Mouse (Mus musculus) liver, adult 2 months (tissue): ENCODE measurements around the gene Farsb. TPM values are rescaled to one million over a fixed set of nuclear protein-coding genes. Genes with fewer than 3 reads are reported as not detected.

Experiments used
- DNase-seq: peaks from one replicate; pipeline ENCODE4 v3.0.0-alpha.2; 2011; ENCODE audit warnings: low read depth, low spot score; ENCODE audit errors: extremely low read depth
- H3K27ac ChIP-seq: fragments of 200-500 bp; replicated peaks from 2 replicates; pipeline ENCODE4 v1.5.1; 2012; ENCODE audit warnings: low read depth, mild to moderate bottlenecking, control low read depth, inconsistent platforms, low read length; ENCODE audit not compliant: insufficient read depth
- H3K27me3 ChIP-seq: fragments of 200-500 bp; 2 replicates; pipeline ENCODE4 v1.6.1; 2012; ENCODE audit warnings: mild to moderate bottlenecking, moderate library complexity, low read length, inconsistent platforms; ENCODE audit not compliant: control insufficient read depth, insufficient read depth
- H3K36me3 ChIP-seq: fragments of 200-500 bp; 2 replicates; pipeline ENCODE4 v1.6.1; 2012; ENCODE audit warnings: low read length, inconsistent platforms; ENCODE audit not compliant: control insufficient read depth, insufficient read depth
- H3K4me1 ChIP-seq: fragments of 200-500 bp; 2 replicates; pipeline ENCODE4 v1.6.1; 2011; ENCODE audit warnings: low read length; ENCODE audit not compliant: control insufficient read depth, insufficient read depth
- H3K4me3 ChIP-seq: fragments of 200-500 bp; 2 replicates; pipeline ENCODE4 v1.5.1; 2011; ENCODE audit warnings: low read depth, mild to moderate bottlenecking, control low read depth, low read length, moderate library complexity; ENCODE audit not compliant: insufficient read depth
- H3K79me2 ChIP-seq: fragments of 200-500 bp; 2 replicates; pipeline ENCODE4 v1.6.1; 2012; ENCODE audit warnings: inconsistent platforms, mild to moderate bottlenecking, low read length, moderate library complexity; ENCODE audit not compliant: control insufficient read depth, insufficient read depth
- H3K9ac ChIP-seq: fragments of 200-500 bp; 2 replicates; pipeline ENCODE4 v1.6.1; 2012; ENCODE audit warnings: low read depth, mild to moderate bottlenecking, control low read depth, inconsistent platforms, low read length
- CTCF ChIP-seq: fragments of 200-500 bp; IDR thresholded peaks from 2 replicates; pipeline ENCODE4 v1.5.1; 2011; ENCODE audit warnings: low read depth, low read length, control low read depth
- POLR2A ChIP-seq: fragments of 200-500 bp; IDR thresholded peaks from 2 replicates; pipeline ENCODE4 v1.6.1; 2011; ENCODE audit warnings: low read length, control low read depth; ENCODE audit not compliant: insufficient read depth; ENCODE audit errors: extremely low read depth
- WGBS: fragments of 180-500 bp; shearing (Covaris S2); methylation state at CpG from one replicate; pipeline ENCODE4 v1.1.7; 2018; 5-methylcytosine and 5-hydroxymethylcytosine counted together
- polyA plus RNA-seq: library from polyadenylated mRNA; depleted of rRNA; stranded (reverse); fragments of >200 nt; gene quantifications from 2 replicates; pipeline ENCODE4 v1.2.3, GENCODE M21; 2012
- total RNA-seq: library from RNA; depleted of rRNA; stranded (reverse); fragments of >200 nt; gene quantifications from 2 replicates; pipeline ENCODE4 v1.2.3, GENCODE M21; 2014

The Farsb gene
- total and polyA plus RNA-seq, 2 experiments, result 11.2 to 37.3 TPM

- Histone ChIP-seq H3K36me3 (peaks cover 11% of the 10 kb centered on the region), H3K4me1 (no peaks in the 10 kb centered on the region), H3K79me2 (peaks cover 3% of the 10 kb centered on the region; the same call in 1 of the 2 replicates), H3K27me3 (no peaks in the 10 kb centered on the region), H3K27ac (no peak overlapping the region), H3K4me3 (no peak overlapping the region), H3K9ac (no peak overlapping the region)
- WGBS, result 97% methylated on average over 9 of the region's 9 CpGs
- DNase-seq, result no peak
- no peak for TF ChIP-seq CTCF
- TF ChIP-seq POLR2A, result no peak
Measured at GRCm38 (mm10) chr1:78433472-78433871, 55.2 kb downstream of the Farsb start.

- H3K36me3 ChIP-seq, result peaks cover 24% of the 10 kb centered on the region
- no peaks in the 10 kb centered on the region for H3K27me3 ChIP-seq
- TF ChIP-seq POLR2A (no peak), CTCF (no peak)
- no peak overlapping the region for H3K27ac ChIP-seq
- no peaks in the 10 kb centered on the region for H3K4me1 ChIP-seq
- no peak for DNase-seq
- 96% methylated on average over 11 of the region's 11 CpGs for WGBS
- H3K79me2 ChIP-seq, result no peaks in the 10 kb centered on the region
- no peak overlapping the region for H3K4me3 ChIP-seq
- no peak overlapping the region for H3K9ac ChIP-seq
Measured at GRCm38 (mm10) chr1:78428851-78429250, 59.8 kb downstream of the Farsb start.

GRCm38 (mm10) chr1:78426841-78427240 lies 61.9 kb downstream of the Farsb start:
- H3K27ac ChIP-seq, result no peak overlapping the region
- no peaks in the 10 kb centered on the region for H3K4me1 ChIP-seq
- no peak overlapping the region for H3K9ac ChIP-seq
- no peaks in the 10 kb centered on the region for H3K27me3 ChIP-seq
- TF ChIP-seq POLR2A (no peak), CTCF (no peak)
- WGBS, result 85% methylated on average over 3 of the region's 3 CpGs
- no peak overlapping the region for H3K4me3 ChIP-seq
- peaks cover 27% of the 10 kb centered on the region for H3K36me3 ChIP-seq
- H3K79me2 ChIP-seq, result no peaks in the 10 kb centered on the region
- DNase-seq, result no peak

- H3K4me1 ChIP-seq, result no peaks in the 10 kb centered on the region
- peaks cover 31% of the 10 kb centered on the region for H3K36me3 ChIP-seq
- no peaks in the 10 kb centered on the region for H3K27me3 ChIP-seq
- H3K9ac ChIP-seq, result no peak overlapping the region
- no peak overlapping the region for H3K27ac ChIP-seq
- no peaks in the 10 kb centered on the region for H3K79me2 ChIP-seq
- 95% methylated on average over 7 of the region's 7 CpGs for WGBS
- no peak overlapping the region for H3K4me3 ChIP-seq
- TF ChIP-seq CTCF (no peak), POLR2A (no peak)
- DNase-seq, result no peak
Measured at GRCm38 (mm10) chr1:78425793-78426700, 62.6 kb downstream of the Farsb start.

- no peak for TF ChIP-seq CTCF
- no peak for TF ChIP-seq POLR2A
- no peak overlapping the region for H3K27ac ChIP-seq
- no peaks in the 10 kb centered on the region for H3K27me3 ChIP-seq
- H3K4me1 ChIP-seq, result no peaks in the 10 kb centered on the region
- no peak for DNase-seq
- WGBS, result 84% methylated on average over 7 of the region's 7 CpGs
- no peaks in the 10 kb centered on the region for H3K79me2 ChIP-seq
- H3K36me3 ChIP-seq, result peaks cover 31% of the 10 kb centered on the region
- H3K9ac ChIP-seq, result no peak overlapping the region
- H3K4me3 ChIP-seq, result no peak overlapping the region
Measured at GRCm38 (mm10) chr1:78425309-78425708, 63.4 kb downstream of the Farsb start.

GRCm38 (mm10) chr1:78424848-78425247 lies 63.8 kb downstream of the Farsb start:
- DNase-seq, result no peak
- Histone ChIP-seq H3K4me3 (no peak overlapping the region), H3K27me3 (no peaks in the 10 kb centered on the region), H3K27ac (no peak overlapping the region), H3K4me1 (no peaks in the 10 kb centered on the region), H3K9ac (no peak overlapping the region), H3K36me3 (peaks cover 31% of the 10 kb centered on the region), H3K79me2 (no peaks in the 10 kb centered on the region)
- TF ChIP-seq CTCF (no peak), POLR2A (no peak)
- WGBS, result 78% methylated on average over 4 of the region's 4 CpGs
